Mouse (Mus musculus) brain, embryonic 14.5 days (tissue): ENCODE data around the gene Ifitm3.
A peak's percentile ranks its signal among the peaks of the same experiment; 100 is the strongest.

Experiments
- CTCF ChIP-seq: fragments of 200-500 bp; IDR thresholded peaks from 2 replicates; pipeline ENCODE4 v1.5.1; 2012; ENCODE audit warnings: inconsistent platforms, mild to moderate bottlenecking, moderate library complexity, borderline replicate concordance; ENCODE audit not compliant: insufficient read depth, insufficient read length; ENCODE audit errors: extremely low read depth
- POLR2A ChIP-seq: fragments of 200-500 bp; IDR thresholded peaks from 2 replicates; pipeline ENCODE4 v1.6.1; 2012; ENCODE audit warnings: mild to moderate bottlenecking, inconsistent platforms, borderline replicate concordance; ENCODE audit not compliant: poor library complexity, insufficient read depth, insufficient read length, severe bottlenecking; ENCODE audit errors: extremely low read depth

DNA sequence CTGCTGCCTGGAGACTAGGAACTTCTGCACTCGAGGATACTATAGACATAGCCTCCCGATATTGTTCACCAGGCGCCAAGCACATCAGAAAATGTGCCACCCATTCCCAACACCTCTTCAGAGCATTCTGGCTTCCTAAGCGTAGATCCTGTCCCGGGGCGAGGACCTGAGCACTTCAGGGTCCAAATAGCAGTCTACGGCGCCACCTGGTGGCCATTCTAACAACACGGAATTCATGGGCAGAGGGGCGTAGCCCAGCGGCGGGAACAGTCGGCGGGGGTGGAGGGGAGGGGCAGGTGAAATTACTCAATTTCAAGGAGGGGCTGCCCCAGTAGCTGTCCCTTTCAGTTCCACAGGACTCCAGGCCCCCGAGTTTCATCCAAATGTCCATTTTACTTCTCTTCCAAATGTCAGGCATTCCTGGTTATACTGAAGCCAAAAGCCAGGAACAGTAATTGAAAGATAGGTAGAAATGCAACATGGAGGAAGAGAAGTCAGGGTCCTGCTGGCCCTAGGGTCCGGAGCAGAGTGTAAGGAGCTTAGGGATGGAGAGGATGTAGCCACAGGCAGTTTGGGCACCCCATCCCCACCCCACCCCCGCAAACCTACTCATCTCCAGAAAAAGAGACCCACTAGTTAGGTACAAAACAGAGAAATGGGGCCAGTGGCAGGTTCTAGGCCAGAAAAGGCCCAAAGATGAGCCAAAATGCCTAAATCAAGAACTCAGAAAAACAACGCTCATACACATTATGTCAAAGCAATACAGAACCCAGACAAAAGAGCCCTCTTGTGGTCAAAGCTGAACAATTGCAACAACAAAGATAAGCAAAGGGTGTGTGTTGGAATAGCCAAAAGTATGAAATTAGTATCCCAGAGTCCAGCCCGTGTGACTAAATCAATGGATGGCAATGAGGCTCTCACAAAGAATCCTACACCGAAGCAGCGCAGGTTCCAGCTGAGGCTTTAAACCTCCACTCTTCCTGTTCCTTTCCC, 38.0 kb upstream of the Ifitm3 start:
- TF ChIP-seq CTCF (peak; percentile 92), POLR2A (no peak)
